Mouse (Mus musculus) liver, adult 2 months (tissue): Measurements from ENCODE around the gene Rasgrp4.

ENCODE experiments used
- CTCF ChIP-seq: fragments of 200-500 bp; IDR thresholded peaks from 2 replicates; pipeline ENCODE4 v1.5.1; 2011; ENCODE audit warnings: low read depth, low read length, control low read depth
- POLR2A ChIP-seq: fragments of 200-500 bp; IDR thresholded peaks from 2 replicates; pipeline ENCODE4 v1.6.1; 2011; ENCODE audit warnings: low read length, control low read depth; ENCODE audit not compliant: insufficient read depth; ENCODE audit errors: extremely low read depth

DNA sequence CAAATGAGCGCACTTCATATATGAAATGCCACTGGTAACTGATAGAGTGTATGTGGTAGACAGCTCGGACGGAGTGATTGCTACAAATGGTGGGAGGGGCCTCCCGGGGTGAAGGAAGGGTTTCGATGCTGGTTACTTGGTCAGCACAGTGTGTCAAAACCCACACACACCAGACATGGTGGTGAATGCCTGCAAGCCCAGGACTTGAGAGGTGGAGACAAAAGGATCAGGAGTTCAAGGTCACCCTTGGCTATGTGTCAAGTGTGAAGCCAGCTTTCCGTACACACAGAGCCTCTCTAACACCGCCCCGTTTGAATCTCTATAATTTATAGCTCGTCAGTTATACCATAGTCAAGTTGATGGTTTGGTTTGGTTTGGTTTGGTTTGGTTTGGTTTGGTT is 11.8 kb upstream of the Rasgrp4 start:
- TF ChIP-seq CTCF (no peak), POLR2A (no peak)
